Mouse (Mus musculus): ENCODE results near the gene Srxn1.

DNA sequence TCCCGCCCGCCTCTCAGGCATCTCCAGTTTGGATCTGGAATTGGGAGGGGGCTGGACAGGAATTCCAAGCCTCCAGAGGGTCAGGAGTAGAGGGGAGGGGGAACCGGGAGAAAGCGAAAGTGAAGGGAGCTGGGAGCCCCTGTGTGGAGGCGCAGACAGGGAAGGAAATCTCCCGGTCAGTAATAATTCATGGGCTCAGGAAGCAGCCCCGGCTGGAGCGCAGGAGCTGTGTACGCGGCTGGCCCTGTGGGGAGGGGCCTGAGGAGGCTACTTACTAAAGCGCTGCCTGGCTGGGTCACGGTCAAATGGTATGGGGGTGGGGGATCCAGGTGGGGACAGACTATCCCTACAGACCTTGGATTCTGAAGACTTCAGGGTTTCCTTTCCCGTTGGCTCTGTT is 36.7 kb downstream of the Srxn1 start:
- TF ChIP-seq GATA1 (IDR thresholded peaks at IDR 0.05; ENCODE audit: borderline replicate concordance, low read length) (no peak), FLI1 (IDR thresholded peaks at IDR 0.05; ENCODE audit: low read length) (no peak)
